Mouse (Mus musculus) monocyte, adult 5-6 weeks (primary cell): ENCODE results near the gene Ctdspl. TPM values are rescaled to one million over a fixed set of nuclear protein-coding genes. Genes with fewer than 3 reads are reported as not detected.

Experiments
- ATAC-seq: fragments of 153-309, 156-312 bp; replicated peaks from 2 replicates; pipeline ENCODE4 v1.8.0; 2017; ENCODE audit warnings: mild to moderate bottlenecking; ENCODE audit not compliant: low TSS enrichment, insufficient number of reproducible peaks, severe bottlenecking, poor library complexity, low FRiP score
- total RNA-seq: library from RNA; stranded (forward); fragments of 200-1000, 200-491, 200-594 nt; gene quantifications from 3 replicates; pipeline ENCODE4 v1.2.3, GENCODE M21; 2017

Gene Ctdspl
- total RNA-seq, 1 experiment from 2014 or later, result not detected

DNA sequence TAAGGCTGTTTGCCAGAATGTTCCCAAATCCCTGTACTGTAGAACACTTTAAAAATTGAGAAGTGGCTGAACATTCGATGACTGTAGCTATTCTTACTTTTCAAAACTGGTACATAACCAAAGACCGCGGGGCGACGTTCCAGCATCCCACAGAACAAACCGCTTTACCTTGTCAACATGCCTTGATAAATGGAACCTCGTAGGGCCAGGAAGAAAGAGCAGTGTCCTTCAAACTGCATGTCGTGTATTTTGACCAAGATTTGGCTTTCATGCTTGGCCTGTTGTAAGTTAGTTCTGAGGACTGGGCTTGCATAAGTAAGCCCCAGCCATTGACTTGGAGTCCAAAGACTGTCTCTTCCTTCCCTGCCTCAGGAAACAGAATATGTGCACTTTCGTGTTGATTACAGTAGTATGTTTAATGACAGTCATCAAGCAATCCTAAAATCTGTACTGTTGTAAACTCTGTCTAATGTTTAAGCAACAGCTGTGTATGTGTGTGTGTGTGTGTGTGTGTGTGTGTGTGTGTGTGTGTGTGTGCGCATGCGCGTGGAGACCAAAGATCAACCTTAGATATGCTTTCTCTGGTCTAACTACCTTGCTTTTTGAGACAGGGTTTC, 14.4 kb downstream of the Ctdspl start:
- no peak for ATAC-seq

DNA sequence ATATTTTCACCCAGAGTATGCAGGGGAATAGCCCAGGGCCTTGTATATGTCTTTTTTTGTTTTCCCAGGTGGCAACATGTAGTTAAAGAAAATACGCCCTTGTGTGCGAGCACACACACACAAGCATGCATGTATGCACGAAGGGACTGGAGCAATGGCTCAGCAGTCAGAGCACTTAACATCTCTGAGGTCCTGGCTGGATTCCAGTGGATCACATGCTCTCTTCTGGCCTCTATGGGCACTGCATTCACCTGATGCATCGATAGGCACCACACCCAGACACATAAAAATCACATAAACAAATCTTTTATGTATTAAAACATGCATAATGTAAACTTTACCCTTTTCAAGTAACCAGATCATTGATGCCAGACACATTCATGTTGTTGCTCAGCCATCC, 15.8 kb downstream of the Ctdspl start:
- no peak for ATAC-seq

DNA sequence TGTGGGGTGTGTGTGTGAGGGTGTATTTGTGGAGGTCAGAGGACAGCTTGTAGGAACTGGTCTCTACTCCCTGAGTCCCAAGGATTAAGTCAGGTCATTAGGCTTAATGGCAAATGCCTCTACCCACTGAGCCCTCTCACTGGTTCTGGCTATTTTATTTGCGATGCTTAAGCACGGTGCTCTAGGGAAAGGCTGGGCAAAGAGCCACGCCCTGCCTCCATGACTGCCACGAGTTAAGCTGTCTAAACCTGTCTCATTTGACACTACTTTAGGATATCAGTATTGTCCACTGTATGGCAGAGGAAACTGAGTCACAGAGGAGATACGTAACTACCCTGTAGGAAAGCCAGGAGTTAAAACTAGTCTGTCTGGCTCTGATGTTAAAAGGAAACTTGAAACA, 17.7 kb downstream of the Ctdspl start:
- no peak for ATAC-seq

DNA sequence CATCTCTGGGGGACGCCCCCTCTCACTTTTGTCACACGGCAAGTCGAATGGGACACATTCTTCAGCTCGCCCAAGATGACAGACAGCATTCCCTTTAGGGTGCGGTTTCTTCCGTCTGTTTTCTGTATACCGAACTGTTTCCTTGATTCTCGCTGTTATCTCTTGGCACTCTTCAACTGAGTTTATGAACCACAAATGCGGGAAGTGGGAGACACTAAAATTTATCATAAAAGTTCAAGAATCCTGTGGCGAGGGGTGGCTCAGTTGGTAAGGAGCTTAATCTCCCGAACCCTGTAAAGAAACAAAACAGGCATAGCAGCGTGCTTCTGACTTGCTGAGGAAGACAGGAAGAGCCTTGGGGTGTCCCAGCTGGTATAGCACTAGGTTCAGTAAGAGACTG, 18.1 kb downstream of the Ctdspl start:
- no peak for ATAC-seq

DNA sequence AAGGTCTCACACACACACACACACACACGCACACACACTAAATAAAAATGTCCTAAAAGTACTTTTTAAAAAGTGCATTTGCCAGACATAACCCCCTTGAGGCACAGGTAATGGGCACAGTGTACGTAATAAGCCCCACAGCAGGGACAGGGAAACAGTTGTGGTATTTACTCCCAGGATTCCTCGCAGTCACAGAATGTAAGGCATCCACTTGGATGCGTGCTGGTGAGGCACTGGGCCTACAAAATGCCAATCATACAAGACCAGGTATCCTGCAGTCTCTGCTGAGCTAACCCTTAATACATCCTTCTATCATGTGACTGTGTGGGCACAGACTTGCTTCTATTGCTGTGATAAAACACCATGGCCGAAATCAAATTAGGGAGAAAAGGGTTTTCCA, 22.2 kb downstream of the Ctdspl start:
- ATAC-seq, result no peak

DNA sequence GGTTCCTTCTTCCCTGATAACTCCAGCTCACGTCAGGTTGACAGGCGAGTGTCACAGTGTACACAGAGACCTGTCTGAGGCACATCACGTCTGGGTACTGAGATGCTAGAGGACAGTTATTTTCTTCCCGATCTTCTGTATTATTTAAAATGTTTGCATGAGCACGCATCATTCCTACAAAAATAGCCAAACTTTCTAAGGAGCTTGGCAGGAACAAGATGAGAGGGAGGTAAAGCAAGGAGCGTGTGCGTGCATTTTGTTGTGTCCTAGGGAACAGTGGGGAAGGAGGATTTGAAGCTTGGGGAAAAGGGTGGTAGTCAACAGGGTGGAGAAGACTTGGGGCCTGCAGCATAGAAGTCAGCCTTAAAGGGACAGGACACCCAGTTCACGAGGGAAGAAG, 22.9 kb downstream of the Ctdspl start:
- ATAC-seq, result no peak

DNA sequence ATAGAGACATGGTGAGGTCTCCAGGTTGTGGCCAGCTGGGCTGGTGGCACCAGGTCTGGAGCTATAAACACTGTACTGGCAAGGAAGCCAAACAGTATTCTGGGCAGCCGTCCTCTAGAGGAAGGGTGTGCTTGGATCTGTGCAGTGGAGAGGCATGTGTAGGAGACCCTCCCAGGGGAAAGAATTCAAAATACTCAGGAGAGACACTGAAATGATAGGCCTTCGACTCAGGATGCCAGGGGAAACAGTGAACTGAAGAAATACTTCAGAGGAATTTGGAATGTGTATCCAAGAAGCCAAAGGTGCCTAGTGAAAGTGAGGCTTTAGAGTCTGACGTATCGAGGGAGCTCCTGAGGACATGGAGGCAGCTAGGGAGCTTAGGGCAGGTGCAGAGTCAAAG, 23.4 kb downstream of the Ctdspl start:
- no peak for ATAC-seq

DNA sequence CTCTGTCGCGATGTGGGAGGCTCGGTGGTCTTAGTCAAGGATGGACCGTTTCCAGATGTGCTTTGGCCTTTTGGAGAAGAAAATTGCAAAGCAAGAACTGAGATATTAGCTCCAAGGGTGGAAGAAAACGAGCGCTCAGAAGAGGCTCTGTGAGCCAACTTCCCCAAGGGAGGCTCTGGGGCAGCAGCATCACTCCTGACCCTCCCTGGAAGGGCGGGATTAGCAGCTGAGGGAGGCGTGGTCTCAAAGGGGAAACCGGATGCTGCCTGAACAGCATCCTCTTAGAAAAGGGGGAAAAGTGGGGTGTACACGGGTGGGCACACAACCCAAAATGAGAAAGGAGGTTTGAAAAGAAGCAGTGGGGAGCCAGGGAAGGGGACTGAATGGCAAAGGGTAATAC, 23.8 kb downstream of the Ctdspl start:
- no peak for ATAC-seq

DNA sequence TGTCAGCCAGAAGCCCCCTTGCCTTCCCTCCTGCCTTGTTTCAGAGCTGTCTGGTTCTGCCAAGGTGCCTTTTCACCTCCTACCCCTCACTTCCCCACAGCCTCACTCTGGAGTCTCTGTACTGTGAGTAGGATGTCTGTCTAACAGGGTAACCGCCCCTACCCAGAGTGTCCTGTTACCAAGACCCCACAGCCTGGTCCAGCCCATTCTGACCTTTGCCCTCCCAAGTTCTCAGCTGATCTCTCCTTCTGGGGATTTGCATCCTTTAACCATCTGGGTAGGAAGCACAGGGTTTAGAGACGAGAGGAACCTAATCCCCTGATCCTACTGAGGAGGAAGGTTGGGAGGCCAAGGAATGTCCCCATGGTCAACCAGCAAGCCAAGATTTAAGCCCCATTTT, 24.5 kb downstream of the Ctdspl start:
- ATAC-seq, result no peak

DNA sequence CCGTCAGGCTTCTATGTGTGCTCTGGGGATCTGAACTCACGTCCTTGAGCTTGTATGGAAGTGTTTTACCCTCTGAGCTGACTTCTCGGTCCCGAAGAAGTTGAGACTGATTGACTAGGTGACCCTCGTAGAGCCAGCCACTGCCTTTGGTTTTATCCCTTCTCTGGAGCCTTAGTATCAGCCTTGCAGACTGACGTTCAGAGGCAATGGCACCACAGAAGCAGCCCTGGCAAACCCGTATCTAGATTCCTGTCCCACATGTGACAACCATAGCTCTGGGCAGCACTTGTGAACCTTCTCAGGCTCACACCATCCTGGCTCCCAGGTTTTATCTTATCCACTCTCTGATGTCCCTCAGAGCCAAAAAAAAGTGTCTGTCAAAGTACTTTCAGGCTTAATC, 25.1 kb downstream of the Ctdspl start:
- ATAC-seq, result no peak

DNA sequence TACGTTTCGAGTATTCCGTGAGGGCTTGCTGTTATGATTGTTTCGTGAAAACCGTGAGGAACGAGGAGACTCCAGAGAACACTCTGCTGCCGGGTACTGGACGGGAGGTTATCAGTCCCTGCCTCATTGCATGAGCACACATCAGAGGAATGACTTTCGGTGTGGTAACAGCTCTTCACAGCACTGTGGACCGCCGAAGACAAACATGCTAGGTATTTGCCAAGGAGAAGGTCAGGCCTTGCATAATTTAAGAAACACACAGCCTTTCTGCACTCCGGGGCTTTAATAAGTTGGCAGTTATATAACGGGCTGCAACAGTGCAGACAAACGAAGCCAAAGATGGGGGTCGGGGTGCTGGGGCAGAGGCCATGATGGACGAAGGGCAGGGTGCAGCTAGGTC, 25.9 kb downstream of the Ctdspl start:
- no peak for ATAC-seq

DNA sequence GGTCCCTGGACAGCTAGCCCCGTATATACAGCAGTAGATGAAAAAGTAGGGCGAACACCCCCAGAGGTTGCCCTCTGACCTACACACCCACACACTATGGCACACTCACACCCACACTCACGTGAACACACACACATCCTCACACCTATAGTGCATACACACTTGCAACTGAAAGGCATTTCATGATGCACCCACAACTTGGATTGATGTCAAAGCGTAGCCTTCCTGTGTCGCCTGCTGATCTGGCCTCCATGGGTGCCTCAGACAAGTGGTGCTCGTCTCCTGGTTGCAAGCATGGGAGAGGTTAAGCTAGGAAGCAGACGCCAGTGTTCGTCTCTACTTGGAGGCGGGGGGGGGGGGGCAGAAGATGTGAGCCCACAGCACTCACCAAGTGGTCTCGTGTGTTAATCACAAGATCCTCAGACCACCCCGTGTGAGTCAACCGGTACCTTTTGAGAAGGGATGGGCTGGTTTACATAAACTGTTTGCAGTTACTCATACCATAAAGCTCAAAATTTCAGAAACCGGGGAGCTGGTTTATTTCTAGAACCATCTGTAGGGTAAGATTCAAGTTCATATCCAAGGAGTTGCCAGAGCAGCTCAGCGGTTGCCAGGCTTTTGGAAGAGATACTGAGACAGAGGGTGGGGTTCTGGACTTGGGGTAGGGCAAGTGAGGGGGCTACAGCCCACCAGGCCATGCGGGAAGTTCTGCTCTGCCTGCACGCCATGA, 27.4 kb downstream of the Ctdspl start:
- no peak for ATAC-seq

DNA sequence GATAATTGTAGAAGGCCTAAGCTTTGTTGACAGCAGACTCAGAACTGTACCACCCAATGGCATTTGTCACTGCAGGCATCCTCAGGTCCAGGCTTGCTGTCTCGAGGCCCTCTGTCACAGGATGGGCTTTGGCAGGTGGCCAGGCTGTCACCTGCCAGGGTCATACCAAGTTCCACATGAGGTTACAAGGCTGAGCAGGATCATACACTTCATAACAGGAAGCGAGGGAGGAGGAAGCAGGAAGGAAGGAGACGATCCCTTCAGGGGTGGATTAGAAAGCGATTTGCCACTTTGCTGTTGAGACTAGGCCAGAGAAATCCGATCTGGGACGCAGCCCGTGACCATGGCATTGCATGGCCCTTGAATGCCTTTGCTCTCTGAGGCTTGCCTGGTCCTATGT, 32.5 kb downstream of the Ctdspl start:
- no peak for ATAC-seq

DNA sequence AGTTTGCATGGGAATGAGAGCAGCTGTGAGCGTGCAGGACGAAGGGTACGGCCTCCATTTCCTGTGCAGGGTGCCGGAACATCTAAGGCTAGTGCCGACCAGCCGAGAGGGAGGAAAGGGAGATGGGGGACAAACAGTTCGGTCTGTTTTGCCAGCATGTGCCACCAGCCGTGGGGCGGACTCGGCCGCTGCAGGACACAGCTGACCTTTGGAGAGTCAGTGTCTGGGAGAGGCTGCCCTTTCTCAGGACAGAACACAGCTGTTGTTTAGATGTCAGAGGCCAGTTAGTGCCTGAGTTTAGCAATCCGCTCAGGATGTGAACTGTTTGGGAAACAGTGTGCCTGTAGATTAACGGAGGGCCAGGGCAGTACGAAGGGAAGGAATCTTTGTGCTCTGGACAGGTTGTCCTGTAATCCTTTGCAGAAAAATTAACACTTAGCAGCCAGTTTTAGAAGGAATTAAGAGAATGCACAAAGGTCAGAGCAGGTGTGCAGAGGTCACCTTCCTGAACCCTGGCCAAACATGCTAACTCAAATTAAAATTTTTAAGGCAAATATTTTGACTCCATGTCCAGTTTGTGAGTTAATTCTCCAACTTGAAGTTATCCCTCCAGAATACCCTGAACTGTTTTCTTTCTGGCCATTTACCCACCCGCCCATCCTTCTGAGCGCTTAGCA, 34.3 kb downstream of the Ctdspl start:
- ATAC-seq, result no peak

DNA sequence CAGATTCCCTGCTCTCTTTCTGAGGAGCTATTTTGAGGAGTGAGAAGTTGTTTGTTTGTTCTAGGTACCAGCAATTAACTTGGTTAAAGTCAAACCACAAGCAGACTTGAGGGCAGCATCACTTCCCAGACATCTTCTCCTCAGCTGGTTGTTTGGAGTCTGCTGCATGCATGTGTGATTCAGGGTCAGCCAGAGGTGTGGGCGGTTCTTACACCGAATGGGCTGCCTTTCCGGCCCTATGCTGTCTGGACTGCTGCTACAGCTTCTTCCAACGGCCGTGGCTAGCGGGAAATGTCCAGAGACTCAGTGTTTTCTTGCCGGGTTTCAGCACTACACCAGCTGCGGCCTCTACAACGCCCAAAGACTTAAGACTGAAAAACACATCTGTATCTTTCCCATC, 36.9 kb downstream of the Ctdspl start:
- ATAC-seq, result no peak

DNA sequence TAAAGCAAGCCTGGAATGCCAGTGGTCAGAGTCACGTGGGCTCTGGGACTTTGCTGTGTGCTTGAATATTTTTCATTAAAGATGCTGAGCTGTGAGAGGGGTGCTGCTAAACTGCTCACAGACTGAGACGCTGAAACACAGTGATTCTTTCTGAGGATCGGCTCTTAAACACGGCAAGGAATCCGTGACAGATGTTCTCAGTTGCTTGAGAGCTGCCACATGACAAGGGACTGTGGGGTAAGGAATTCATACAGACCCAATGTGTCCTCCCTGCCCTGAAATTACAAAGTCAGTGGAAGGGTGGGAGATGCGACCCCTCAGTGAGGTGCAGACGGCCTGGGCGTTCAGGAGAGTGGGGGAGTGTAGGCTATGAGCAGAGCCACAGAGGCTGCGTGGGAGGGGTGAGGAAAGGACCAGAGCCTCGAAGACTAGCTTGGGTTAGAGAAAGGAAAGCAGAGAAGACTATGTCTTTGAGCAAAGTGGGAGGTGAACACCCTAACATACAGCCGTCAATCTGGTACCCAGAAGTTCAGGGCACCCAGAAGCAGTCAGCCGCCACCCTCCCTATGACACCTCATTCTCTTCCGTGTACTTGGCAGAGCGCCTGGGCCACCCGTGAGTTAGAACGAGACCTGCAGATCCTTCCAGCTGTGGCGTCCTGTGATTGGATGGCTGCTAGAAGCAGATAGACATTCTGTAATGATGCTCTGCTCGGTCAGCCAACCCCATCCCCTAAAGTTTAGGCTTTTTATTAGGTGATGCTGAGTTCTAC, 38.2 kb downstream of the Ctdspl start:
- no peak for ATAC-seq

DNA sequence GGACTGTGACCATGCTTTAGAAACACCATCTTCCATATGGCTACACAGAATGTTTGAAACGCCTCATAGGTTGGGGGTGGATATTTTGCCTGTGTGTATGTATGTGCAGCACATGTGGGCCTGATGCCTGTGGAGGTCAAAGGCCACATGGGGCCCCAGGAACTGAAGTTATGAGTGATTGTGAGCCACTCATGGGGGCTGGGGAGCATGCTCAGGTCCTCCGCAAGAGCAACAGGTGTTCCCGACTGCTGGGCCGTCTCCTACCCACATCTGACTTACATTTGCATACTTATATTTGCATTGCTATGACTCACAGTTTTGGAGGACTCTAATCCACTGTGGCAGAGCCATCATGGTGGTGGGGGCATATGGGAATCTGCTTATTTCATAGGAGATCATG, 43.6 kb downstream of the Ctdspl start:
- ATAC-seq, result no peak

DNA sequence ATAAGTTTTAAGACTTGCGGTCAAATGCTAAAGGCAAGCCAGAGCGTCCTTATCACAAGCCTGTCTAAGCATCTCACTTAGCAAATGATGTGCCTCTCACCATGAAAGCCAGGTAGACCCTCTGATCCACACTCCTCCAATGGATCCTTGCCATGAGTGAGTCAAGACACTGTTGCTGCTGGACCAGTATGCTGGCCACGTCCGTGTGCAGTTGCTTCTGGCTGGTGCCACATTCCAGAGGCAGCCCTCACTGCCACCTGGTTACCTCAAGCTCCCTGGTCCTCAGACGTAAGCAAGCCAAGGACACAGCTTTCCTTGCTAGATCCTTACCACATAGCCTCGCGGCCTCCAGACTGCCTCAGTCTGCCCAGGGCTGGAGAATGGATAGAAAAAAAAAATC, 46.8 kb downstream of the Ctdspl start:
- ATAC-seq, result no peak

DNA sequence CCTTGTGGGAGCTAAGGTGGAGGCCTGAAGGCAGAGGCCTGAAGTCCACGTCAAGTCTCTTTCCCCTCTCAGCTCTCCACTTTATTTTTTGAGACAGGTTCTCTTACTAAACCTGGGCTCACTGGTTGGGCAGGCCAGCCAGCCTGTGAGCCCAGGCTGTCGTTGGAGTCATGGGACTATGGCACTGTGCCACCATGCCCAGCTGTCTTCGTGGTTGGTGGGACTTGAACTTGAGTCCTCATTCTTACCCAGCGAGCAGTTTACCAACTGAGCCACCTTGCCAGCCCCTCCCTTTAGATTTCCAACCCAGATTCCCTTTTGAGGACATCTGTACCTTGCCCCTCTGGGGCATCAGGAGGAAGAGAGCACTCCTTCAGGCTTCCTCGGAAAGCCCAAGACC, 47.3 kb downstream of the Ctdspl start:
- no peak for ATAC-seq

DNA sequence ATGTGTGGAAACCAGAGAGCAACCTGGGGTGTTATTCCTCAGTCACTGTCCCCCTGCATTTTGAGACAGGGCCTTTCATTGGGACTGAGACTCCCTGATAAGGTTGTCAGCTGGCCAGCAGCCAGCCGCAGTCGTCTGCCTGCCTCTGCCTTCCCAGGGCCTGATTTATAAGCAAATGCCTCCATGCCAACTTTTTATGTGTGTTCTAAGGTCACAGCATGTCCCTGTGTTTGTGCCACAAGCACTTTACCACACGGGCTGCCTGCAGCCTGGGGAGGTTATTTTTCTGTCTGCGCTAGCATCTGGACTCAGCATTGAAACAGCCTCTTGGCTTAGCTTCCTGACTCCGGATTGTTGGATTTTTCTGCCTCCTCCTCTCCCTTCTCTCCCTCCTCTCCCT, 47.9 kb downstream of the Ctdspl start:
- ATAC-seq, result no peak
